Mouse (Mus musculus): ENCODE data around the gene Olfr549.

The Olfr549 gene

DNA sequence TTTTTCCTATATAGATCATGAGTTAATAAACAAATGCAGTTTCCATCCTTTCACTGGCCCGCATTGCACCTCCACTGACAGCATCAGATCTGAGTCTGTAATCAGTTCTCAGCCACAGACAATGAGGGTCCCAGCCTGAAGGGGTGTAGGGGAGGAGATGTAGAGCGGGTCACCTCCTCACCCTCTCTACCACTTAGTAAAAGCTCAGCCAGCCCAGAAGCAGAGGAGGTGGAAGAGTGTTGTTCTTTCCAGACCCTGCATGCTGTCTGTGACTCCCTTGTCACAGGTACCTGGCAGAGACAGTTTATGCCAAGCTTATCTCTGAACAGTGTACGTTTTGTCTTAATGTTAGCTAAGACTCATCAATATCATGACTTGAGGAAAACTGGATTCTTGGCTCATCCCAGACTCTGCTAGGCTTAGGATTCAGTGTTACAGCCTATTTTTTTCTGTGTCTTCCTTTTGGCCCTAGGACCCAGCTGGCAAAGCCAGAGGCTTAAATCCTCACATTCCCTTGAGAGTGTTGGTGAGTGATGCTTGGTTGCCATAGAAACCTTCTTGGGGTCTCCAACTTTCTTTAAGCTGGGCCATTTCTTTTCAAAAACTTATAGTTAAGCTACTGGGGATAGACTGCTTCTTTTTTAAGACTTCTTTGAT lies 23.6 kb downstream of the Olfr549 start:
- in situ Hi-C loops (cut with MboI, MseI) = no loop called here

DNA sequence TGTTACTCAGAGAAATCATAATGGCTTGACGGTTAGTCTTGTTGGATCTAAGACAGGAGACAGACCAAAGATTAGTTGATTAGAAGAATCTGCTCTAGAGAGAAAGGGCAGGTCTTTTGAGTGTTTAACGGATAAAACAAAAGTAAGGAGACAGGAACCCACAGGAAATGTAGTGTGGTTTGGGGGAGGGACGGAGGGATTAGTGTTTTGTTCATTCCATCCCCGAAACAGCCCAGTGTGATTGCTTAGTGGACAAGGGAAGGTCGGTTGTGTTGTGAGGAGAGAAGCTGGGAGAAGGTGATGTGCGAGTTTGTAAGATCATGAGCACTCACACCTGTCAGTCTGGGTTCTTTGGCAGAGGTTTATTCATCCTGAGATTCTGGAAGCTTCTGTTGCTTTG lies 26.3 kb downstream of the Olfr549 start:
- in situ Hi-C loops (cut with MboI, MseI) = no loop called here

DNA sequence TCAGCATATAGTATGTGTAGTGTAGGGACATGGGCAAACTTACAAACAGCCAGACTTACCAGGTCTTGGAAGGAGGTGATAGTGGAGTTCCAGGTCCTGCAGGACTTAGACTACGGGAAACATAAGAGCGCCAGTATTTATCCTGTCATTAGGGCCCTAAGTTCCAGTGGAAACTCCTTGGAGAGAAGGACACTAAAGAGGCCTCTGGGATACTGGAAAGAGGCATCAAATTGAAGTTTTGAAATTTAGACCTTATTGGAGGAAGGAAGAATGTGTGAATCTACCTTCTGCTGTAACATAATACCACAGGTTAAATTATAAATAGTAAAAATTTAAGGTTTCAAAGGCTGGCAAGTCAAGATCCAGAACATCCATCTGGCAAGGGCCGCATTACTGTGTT lies 42.1 kb downstream of the Olfr549 start, which contains the start of gene Olfr551:
Olfr551 (minus strand) TSS at position 101 of the 400 bp plus-strand sequence.
- in situ Hi-C loops (cut with MboI, MseI) = no loop called here

DNA sequence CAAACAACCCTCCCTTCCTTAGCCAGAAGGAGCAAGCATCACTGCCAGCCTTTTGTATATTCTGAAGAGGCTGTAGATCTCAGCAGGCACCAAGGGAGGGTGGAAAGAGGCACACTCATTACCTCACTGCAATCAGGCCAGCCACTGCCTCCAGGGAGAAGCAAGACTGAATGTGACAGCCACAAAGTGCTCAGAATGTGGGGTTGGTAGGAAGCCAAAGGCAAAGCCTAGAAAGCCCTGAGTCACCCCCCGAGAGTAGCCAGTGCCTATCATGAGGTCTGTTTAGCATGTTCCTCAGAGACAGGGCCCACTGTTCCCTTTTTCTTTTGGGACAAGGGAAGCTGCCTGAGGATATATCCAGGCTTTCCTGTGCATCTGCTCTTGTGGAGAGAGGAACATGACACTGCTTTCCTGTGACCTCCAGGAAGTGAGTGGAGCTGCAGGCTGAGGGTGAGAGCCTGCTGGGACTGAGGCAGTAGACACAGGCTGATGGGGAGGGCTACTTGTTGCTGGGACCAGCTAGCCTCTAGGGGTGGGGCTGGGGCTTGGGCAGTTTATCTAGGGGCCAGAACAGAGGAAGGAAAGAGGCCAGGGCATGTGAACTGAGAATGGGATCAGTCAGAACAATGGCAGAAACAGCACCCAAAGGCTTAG lies 47.8 kb downstream of the Olfr549 start, which contains the start of gene Olfr552:
Olfr552 (plus strand) TSS at position 393 of the 654 bp plus-strand sequence.
- in situ Hi-C loops (cut with MboI, MseI) = no loop called here
